Mouse (Mus musculus): ENCODE data around the gene Sgpl1.
A peak's percentile ranks its signal among the peaks of the same experiment; 100 is the strongest.
"Not testable (repeated sequence)": the region's sequence is repeated elsewhere in the genome, so short reads cannot be mapped to it uniquely, and the experiment has no call there.

Sgpl1 gene

DNA sequence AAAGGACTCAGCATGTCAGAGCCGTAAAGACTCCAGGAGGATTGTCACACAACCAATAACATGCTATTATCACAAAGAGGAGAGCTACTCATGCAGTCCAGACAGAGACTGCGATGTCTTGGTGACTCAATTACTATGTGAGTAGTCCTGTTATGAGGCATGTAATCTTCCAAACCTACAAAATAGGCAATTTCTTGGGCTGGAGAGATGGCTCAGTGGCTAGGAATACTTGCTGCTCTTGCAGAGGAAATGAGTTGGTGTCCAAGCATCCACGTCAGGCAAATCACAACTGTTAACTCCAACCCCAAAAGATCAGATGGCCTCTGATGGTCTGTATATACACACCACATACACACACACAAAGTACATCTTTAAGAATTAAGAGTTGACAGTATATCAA lies 8.1 kb upstream of the Sgpl1 start:
- DNase-seq (ENCODE audit: low read depth, low spot score): no peak

DNA sequence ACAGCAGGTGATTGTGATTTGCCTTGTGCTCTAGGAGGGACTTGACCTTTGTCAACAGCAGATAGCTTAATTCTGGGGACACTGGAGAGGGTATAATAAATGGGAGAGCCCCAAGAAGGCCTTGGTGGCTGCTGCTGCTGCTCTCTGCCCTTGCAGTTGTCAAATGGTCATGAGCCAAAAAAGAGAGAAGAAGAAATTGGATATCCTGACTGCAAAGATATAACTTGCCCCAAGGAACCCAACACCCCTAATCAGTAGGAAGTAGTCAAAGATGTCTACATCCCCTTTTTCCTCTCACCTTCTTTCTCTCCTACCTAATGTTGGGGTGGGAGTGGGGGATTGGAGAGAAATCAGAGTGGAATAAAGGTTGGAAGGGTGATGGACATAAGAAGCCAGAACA lies 4.6 kb upstream of the Sgpl1 start:
- no peak for DNase-seq (ENCODE audit: low read depth, low spot score)

DNA sequence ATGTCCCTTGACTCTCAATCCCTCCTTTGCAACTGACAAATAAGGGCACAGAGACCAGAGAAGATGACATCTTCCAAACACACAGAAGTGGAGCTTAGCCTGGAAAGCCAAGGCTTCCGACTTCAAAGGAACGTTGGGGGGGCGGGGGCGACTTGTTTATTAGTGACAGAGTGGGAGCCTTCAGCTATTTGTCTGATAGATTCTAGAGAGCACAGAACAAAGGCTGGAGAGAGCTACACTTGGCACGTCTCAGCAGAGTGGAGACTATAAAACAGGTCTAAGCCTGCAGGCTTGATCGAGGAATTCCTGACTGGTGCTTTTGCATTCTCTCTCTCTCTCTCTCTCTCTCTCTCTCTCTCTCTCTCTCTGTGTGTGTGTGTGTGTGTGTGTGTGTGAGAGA lies 3.1 kb upstream of the Sgpl1 start:
- peak; percentile 11 for DNase-seq (ENCODE audit: low read depth, low spot score)

DNA sequence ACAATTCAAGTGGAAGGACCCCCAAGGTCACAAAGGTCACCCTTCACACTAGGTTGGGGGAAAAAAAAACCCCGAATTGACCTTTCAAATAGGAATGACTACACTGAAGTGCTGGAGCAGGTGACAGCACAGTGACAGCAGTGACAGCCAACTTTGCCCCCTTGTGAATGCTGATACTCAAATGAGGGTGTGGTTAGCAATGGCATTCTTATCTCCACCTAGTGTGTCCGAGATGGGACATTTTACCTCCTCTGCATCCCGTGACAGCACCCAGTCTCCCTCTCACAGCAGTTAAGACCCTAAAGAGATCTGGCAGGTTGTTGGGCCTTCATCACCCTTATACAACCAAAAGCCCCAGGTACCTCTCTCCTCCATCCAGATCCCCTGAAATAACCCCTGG lies 2.0 kb upstream of the Sgpl1 start:
- DNase-seq (ENCODE audit: low read depth, low spot score): no peak

DNA sequence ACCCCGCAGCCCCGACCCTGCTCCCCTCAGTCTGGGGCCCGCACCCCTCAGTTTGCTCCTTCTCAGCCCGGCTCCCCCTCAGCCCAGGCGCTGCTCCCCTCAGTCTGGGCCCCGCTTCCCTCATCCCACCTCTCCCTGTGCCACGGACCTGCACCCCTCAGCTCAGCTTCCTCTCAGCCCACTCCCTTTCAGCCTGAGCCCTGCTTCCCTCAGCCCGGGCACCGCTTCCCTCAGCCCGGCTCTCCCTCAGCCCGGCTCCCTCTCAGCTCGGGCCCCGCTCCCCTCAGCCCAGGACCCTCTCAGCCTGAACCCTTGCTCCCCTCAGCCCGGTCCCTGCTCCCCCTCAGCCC lies 721 bp downstream of the Sgpl1 start:
- peak; percentile 8 for DNase-seq (ENCODE audit: low read depth, low spot score)

DNA sequence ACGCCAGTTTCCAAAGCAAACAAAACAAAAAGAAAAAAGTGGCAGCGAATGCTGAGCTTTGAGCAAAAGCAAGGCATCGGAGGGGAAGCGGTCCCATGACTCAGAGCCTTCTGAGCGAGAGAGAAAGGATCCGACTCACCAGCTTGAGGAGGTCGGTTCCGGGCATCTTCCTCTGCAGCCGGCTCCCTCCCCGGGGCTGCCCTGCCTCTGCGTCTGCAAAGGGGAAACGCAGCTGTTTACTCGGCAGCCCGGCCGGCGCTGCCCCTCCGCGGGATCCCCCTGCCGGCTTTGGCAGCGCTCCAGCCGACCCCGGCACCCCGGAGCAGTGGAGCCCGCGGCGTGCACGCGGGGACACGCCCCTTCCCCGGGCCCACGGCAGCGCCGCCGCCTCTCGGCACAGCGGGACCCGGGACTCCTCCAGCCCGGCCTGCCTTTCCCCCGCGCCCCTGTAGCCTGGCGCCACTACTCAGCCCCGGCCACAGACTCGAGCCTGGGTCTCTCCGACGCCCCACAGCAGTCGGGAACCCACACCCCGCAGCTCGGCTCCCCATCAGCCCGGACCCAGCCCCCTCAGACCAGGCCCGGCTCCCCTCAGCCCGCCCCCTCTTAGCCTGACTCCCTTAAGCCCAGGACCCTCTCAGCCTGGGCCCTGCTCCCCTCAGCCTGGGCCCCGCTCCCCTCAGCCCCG lies 1.2 kb downstream of the Sgpl1 start:
- peak; percentile 61 for DNase-seq (ENCODE audit: low read depth, low spot score)

DNA sequence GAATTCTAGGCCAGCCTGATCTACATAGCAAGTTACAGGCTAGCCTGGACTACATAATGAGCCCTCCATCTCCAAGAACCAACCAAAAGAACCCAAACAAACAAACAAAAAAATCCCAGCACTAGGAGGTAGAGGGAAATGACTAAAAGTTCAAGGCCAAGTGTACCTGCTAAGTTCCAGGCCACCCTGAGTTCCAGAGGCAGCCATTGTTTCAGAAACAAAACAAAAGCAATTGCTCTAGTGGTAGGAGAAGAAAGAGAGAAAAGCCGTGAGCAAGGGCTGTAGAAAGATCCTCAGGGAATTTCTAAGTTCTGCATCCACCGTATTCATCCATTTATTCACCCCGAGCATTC lies 1.8 kb downstream of the Sgpl1 start:
- DNase-seq (ENCODE audit: low read depth, low spot score): no peak

DNA sequence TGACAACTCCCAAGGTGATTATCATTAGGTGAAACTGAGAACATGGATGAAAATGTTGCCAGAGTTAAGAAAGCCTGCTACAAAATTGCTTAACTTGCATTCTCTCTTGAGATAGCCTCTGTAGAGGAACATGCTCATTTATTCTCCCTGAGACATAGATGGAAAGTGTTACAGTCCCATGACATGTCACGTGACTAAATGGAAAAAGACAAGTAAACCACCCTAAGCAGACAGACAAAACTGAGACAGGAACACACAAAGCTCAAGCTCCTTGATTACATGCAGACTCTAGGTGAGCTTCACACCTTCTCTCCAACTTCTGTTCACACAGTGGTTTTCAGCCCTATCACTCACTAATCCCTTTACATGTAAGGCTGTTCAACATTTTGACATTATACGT lies 4.2 kb downstream of the Sgpl1 start:
- DNase-seq (ENCODE audit: low read depth, low spot score): no peak

DNA sequence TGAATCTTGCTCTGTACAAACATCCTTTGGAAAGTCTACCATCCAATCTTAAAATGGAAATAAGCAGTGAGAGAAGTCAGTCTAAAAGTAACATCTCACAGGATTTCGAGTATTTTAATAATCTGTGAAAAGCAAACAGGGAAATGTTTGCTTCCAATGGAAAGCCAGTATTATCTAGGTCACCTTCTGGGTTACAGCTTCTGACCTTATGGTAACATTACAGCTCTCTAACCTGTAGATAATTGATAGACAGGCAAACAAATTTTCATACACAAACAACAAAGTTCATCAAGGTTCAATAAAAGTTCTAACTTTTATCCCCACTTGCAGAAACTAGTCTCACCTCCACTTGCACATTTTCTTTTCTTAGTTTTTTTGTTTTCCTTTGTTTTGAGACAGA lies 9.9 kb downstream of the Sgpl1 start:
- DNase-seq (ENCODE audit: low read depth, low spot score): no peak

DNA sequence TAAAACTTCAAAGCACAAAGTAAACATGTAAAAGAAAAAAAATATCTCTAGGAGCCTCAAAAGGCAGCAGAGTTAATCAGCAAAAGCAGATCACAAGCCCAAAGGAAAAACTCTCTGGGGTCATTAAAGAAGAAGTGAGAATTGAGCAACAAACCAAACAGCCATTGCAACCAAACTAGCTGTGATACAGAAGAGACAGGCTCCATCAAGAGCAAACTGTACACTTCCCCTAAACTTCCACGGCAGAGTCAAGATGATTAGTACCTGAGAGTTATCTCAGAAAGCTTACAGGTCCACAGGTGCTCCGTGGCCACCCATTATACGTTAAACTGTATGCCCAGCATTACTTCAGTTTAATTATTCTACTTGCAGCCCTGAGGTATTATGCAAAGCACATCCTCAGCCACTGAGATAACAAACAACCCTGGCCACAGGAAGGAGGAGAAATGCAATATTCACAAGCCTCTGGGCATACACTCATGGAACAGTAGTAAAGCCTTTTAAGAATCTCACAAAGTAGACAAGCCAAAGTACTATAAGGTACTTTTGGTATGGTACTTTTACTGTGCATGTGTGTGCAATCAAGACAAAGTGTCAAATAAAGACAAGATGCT lies 12.2 kb downstream of the Sgpl1 start:
- DNase-seq (ENCODE audit: low read depth, low spot score): no peak

DNA sequence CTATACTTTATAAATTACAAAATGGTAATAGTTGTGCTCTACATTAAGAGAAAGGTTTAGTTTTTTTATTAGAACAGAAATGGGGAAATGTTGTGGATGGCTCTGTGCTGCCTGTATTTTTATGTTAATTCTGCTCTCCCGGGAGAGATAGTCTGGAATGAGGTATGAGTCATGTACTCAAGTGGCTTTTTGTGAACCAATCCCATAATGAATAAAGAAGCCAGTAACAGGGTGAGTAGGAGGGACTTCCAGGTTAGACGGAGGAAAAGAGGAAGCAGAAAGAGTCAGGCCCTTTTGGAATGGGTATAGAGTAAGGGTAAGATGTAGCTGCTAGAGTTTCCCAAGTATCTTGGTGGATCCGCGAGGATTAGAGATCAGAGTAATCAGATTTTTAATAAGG lies 13.5 kb downstream of the Sgpl1 start:
- DNase-seq (ENCODE audit: low read depth, low spot score): no peak

DNA sequence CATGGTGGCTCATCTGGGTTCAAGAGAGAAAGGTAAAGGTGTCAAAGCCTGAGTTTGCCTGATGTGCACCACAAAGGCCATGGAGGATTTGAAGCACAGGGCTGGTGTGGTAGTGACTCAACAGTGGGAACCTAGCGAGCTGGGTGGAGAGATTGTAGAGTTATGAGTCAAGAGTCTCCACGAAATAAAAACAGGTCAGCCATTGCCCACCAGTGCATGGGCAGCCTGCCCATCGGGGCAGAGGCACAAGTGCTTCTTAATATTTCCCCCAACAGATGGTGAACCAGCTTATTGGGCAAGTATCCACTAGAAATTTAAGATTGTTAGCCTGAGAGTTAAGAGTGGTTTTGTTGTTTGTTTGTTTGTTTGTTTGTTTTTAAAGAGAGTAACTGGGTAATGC lies 16.5 kb downstream of the Sgpl1 start:
- no peak for DNase-seq (ENCODE audit: low read depth, low spot score)

DNA sequence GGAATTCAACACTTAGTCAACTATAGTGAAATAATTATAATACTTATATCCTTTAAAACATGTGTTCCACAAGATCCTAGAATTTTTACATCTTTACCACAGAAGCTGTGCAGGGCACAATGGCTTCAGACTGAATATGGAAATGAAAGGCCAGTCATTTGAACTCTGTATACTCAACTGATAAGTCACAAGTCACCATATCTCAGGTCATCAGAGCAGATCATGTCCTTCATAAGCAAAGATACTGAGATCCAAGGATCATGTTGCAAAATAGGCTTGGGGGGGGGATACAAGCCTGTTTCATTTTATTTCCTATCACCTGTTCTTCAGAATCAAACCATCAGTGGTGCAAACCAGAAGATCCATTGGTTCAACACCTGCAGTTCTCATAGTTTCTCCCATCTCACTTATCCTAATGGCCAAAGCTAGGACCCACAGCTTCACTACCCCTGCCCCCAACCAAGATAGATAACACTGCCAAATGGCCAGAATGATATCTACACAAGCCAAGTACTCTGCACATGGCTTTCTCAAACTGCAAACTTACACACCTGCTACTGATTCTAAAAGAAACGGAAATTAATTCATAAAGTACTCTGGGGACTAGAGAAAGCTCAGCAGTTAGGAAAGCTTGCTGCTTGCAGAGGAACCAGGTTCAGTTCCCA lies 18.7 kb downstream of the Sgpl1 start:
- no peak for DNase-seq (ENCODE audit: low read depth, low spot score)

DNA sequence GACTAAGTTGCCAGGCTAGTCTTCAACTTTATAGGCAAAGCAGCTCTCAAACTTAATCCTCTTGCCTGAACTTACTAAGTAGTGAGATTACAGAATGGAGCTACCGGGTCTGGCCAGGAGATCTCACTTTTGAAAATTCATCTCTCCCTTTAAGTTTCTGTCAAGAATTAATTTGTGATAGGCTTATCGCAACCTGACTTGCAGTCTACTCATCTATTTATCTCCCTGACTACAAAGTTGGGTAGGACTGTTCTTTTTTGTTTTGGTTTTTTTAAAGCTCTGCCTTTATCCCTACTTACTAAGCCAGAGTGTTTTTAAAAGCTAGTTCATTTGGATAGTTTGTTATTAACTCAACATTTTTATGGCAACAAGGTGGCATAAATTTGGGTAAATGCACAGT lies 23.0 kb downstream of the Sgpl1 start:
- no peak for DNase-seq (ENCODE audit: low read depth, low spot score)

DNA sequence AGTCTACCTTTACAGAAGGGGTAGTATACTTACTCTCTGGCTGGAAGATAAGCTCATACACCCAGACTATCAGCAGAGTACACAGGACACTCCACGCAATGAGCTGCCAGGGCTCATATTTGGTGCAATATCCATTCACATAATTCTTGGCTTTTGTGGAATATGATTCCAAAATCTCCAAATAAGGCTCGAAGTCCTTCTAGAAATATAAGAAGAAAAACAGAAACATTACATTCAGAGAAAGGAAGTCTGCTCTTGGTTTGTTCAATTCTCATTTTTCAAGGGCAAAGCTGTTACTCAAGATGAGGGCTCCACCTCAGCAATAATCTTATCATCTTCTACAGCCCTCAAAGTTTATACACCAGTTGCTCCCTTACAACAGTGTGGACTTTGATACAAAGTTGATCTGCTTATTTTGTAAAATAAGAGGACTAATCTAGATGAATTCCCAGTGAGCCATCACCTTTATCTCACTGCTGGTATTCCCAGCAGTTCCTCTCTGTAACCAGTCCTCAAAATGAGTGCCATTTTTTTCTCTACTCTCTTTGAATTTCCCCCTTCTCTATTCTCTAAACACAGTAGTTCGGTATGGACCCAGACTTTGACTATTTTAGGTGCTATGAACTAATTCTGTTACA lies 24.1 kb downstream of the Sgpl1 start:
- DNase-seq (ENCODE audit: low read depth, low spot score): no peak

DNA sequence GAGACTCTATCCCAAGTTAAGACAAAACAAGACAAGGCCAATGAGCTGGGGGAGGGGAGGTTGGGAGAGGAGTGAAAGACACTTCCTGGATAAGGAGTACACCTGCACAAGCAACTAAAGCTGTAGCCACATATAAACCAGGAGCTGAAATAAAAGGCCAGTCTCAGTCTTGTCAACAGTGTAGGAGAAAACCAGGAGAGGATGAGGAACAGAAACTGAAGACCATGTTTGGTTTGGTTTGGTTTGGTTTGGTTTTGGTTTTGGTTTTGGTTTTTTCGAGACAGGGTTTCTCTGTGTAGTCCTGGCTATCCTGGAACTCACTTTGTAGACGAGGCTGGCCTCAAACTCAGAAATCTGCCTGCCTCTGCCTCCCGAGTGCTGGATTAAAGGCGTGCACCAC lies 25.8 kb downstream of the Sgpl1 start:
- not testable (repeated sequence) for DNase-seq (ENCODE audit: low read depth, low spot score)

DNA sequence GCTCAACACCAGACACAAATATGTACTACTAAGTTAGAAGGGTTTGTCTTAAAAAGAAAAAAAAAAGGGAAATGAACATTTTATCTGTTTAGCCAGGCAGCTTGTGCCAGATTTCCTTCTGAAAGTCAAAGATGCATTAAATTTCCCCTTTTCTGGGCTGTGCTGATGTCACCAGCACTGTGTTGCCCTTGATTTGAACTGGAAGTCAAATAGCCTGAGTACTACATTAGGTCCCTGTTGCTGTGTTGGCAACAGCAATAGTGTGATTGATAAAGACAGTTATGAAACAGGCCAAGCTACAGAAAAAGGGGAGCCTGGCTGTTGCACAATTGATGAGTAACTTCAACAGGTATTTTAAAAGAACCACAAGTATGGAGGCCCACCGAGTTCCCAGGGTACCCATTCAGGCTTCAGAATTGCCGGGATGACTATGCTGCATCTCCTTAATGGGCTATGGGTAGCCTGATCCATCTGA lies 33.2 kb downstream of the Sgpl1 start:
- no peak for DNase-seq (ENCODE audit: low read depth, low spot score)

DNA sequence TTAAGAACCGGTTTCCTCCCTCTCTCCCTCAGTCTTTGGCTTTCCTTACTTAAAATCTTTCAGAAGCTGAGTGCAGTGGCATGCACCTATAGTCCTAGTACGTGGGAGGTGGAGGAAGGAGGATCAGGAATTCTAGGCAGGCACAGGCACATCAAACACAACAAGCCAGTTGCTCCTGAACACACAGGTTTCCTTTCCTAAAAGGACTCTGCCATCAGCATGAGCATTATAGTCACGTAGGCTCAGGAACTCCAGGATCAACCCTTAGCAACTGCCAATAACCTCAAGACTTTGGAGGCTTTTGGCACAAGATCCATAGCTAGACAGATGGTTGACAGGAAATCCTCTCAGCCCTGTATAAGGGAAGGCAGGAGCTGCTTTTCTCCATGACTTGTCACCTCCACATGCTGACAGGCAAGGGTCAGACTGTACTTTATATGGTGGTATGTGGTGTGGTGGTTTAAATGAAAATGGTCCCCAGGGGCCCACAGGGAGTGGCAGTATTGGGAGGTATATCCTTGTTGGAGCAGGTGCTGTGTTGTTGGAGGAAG lies 43.9 kb downstream of the Sgpl1 start:
- DNase-seq (ENCODE audit: low read depth, low spot score): no peak

DNA sequence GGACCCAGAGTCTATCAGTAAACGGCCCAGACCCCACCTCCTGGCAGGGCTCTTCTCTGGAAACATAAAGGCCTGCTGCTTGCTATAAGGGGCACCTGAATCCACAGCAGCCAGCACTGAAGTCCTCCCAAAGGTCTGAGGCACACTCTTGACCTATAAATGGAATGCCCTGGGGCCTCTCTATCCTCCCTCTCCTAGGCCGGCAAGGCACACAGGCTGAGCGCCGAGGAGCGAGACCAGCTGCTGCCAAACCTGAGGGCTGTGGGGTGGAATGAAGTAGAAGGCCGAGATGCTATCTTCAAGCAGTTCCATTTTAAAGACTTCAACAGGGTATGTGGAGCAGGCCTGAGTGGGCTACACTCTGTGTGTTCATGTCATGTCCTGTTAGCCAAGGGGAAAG lies 55.6 kb downstream of the Sgpl1 start:
- no peak for DNase-seq (ENCODE audit: low read depth, low spot score)

DNA sequence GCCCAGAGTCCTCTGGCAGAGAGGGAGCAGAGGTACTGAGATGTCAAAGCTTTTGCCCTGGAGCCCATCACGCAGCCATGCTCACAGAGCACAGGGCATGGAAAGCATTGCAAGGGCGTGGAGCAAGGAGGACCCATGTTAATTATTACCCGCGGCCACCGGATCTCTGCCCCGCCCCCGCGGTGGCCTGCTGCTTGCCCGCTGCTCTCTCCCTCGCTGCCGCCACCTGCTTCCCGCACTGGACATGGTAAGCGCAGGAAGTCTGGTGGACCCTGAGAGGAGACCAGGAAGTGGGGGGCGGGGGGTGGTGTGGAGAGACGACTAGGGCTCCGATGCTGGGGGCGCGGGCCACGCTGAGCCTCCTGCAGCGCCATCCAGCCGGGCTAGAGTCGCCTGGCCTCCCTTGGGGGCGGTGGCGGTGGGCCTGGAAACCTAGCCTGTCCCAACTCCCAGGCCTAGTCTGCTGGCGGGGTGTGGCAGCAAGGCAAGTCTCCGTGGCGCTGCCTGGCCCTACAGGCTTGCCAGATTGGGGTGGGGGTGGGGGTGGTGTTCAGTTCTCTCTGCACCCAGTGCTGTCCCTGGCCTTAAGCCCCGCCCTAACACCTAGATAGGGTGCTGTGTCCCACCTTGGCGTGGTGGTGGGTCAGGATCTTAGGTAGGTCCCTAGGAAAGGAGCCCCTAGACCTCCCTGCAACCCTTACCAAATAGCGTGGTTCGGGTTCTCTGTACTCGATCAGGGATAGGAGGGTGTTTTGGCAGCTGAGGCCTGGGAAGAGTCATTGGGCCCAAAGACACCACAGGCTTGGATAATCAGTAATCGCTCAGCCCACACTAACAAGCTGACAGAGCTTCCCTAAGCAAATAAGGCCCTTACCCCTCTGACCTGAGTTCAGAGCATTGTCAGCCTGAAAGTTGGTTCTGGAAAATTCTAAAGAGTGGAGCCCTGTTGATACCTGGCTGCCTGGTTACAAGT lies 58.0 kb downstream of the Sgpl1 start, which contains the start of gene Pcbd1:
Gene Pcbd1, plus strand, starts transcription at position 162 of the 973 bp plus-strand sequence.
- peak; percentile 72 for DNase-seq (ENCODE audit: low read depth, low spot score)

DNA sequence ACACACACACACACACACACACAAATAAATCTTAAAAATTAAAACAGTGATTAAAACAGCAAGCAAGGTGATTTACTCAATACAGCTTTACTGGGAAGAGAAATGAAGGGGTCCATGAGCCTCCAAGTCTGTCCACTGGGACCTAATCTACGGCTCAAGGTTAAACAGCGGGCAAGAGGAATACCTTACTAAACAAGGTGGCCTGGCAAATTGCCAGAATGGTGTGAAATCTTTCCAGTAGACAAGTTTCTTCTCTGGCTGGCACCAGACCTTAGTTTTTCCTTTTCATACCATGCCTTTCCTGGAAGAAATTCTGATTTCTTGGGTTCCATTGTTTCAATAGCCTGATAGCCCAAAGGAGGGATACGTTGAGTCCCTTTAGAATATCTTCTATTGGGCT lies 59.0 kb downstream of the Sgpl1 start:
- DNase-seq (ENCODE audit: low read depth, low spot score): no peak
